Mouse (Mus musculus): ENCODE results near the gene Tmem25.
A peak's percentile ranks its signal among the peaks of the same experiment; 100 is the strongest.
"Not testable (repeated sequence)": the region's sequence is repeated elsewhere in the genome, so short reads cannot be mapped to it uniquely, and the experiment has no call there.

The Tmem25 gene

DNA sequence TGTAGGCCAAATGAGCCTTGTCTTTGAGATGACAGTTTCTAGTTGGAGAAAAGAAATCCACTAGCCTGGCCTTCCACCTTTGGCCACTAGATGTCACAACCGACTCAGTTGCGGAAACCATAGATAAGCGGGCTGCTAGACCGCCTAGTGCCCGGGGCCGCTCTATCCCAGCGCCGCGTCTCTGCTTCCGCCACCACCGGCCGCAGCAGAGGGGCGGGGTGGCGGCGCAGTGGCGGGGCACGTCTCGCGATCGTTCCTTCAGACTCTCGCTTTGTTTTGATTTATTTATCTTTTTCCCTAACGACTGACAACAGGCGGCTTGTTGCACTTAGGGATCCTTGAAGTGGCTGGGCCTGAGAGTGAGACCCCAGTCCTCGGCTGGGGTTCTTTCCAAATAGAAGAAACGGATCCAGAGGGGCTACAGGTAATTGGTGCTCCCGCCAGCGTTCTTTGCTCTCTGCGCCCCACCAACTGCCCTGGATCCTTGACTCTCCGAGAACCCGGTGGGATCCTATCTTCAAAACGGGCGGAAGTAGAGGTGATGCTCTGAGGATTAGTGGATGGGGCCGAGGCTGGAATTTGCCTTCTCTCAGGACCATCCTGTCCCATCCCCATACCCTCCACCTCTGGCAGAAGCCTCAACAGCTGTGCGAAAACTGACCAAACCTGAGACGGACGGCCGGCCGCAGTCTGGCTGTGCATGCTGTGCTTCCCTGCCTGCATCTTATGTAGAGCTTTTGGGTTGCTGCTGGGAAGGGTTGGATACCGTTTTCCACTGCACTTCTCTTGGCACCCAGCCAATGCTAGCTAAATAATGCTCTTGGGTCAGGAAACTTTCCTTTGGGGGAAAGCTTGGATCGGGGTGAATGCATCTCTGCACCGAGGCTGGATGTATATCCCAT, 26.1 kb downstream of the Tmem25 start:
- peak; percentile 93 for DNase-seq (ENCODE audit: low read depth, low spot score)

DNA sequence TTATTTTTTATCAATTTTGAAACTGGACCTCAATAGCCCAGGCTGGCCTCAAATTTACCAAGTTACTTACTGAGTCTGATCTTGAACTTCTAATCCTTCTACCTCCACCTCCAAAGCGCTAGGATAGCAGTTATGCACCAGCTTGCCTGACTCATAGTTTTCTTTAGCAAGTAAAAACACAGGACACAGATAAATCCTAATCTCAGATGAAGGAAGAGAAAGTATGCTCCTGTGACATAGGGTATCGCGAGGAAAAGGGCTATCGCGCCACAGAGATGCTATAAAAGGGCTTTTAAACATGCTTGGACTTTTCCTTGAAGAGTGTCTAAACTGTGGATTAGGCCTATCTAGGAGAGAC, 26.7 kb downstream of the Tmem25 start:
- no peak for DNase-seq (ENCODE audit: low read depth, low spot score)

DNA sequence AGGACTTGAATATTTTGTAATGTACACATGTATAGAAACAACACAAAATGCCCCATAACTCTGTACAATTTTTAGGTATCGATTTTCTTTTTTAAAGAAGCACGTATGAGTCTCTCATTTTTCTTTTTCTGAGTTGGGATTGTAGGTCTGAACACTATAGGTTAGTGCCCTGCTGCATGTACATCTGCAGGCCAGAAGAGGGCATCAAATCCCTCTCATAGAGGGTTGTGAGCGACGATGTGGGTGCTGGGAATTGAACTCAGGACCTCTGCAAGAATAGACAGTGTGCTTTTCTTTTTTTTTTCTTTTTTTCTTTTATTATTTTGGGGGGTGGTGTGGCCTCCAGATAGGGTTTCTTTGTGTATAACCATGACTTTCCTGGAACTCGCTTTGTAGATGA, 27.7 kb downstream of the Tmem25 start:
- DNase-seq (ENCODE audit: low read depth, low spot score), result no peak

DNA sequence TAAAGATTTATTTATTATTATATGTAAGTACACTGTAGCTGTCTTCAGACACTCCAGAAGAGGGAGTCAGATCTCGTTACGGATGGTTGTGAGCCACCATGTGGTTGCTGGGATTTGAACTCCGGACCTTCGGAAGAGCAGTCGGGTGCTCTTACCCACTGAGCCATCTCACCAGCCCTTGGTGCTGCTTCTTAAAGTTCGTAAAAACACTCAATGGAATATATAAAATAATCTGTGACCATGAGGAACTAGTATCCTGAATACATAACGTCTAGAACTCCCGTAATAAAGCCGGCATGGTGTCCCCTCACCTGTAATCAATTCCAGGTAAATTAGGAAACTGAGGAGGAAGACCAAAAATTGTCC, 31.1 kb downstream of the Tmem25 start:
- DNase-seq (ENCODE audit: low read depth, low spot score), result not testable (repeated sequence)

DNA sequence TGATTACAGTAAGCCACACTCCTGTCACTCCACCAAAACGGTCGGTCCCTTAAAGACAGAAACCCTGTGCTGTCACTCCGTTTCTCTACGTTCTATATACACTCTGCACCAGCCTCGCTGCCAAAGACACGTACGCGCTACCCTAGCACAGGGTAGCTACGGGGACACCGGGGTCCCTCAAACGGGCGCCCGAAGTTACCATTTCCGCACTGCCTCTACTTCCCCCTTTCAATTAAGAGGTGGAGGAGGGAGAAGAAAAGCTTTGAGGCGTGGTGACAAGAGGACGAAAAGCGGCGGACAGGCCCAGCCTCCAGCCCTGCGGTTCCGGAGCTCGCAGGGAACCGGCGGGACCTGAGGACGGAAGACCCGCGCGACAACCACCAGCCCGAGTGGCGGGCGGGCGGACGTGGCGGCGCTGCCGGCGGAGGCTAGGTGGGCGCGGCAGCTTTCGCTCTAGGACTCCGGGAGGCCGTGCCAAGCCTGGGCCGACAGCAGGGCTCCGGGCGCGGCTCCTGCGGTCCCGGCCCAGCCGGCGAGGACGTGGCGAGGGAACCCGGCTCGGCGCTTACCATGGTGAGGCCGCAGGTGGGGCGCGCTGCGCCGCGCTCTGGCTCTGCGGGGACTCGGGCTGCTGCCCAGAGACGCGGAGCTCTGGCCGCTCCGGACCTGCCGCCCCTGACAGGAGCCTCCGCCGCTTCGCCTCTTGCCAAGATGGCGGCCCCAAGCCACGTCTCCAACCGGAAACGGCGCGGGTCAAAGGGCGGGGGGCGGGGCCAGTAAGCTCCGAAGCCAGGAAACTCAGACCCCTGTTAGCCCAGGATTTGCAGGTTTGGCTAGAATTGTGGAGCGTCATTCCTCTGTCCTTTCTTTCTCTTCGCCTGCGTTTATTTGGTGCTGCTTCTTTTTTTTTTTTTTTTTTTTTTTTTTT, 31.7 kb downstream of the Tmem25 start, which contains the start of the genes Arcn1 and Ift46:
Gene Arcn1 (minus strand): TSS at position 745 of the 928 bp plus-strand sequence.
Gene Ift46 (plus strand): TSS at position 808 of the 928 bp plus-strand sequence.
- DNase-seq (ENCODE audit: low read depth, low spot score), result peak; percentile 86

DNA sequence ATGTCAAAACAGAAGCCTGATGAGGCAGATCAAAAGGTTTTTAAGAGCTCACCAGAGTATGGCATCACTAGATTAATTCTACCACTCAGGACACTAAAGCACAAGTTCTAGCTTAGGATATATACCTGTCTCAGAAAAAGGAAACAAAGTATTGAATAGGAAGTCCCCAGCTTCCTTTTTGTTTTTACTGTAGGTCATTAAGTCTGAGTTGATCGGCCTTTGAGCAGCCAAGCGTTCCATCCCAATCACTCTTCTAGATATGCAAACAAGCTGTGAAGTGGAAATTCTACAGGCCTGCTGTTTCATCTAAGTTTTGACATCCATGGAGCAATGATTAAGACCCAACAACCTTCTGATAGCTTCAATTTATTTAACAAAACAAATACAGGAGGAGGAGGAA, 38.2 kb downstream of the Tmem25 start:
- no peak for DNase-seq (ENCODE audit: low read depth, low spot score)

DNA sequence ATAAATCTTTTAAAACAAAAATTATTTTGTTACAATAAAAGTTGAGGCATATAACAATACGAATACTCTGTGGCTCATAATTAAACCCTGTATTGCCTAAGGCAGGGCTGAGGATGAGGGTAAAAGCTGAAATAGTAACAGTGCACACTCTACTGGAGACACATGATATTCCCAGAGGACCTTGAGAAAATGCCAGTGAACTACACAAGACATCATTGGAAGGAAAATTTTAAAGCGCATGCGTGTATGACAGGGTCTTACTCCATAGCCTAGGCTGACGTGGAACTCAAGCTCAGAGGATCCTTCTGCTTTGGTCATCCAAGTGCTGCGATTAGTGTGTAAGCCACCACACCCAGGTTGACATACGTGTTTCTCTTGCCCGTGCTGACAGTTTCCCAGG, 50.6 kb downstream of the Tmem25 start:
- DNase-seq (ENCODE audit: low read depth, low spot score), result no peak

DNA sequence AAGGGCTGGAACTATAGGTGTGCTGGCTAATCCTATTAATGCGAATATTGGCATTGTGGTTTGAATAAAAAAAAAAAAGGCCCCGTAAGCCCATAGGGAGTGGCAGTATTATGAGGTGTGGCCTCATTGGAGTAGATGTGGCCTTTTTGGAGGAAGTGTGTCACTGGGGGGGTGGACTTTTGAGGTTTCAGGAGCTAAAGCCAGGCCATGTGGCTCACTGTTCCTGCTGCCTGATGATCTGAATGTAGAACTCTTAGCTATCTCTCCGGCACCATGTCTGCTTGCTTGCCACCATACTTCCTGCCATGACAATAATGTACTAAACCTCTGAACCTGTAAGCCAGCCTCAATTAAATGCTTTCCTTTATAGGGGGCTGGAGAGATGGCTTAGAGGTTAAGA, 51.8 kb downstream of the Tmem25 start:
- DNase-seq (ENCODE audit: low read depth, low spot score), result no peak

DNA sequence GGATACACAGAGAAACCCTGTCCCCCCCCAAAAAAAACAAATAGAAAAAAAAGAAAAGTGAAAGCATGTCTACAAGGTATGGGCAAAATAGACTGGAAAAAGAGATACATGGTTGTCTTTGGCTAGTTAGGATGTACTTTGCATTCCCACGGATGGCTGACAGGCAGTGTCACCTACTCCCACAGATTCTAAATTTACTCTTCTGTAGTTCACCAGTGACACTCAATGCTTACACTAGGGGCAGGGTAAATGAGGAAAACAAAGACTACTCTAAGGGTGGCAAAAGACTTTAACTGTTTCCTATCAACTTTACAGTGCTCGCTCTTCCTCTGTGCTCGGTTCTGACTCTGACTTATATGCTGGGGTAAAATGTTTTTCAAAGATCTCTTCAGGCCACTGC, 52.4 kb downstream of the Tmem25 start:
- no peak for DNase-seq (ENCODE audit: low read depth, low spot score)

DNA sequence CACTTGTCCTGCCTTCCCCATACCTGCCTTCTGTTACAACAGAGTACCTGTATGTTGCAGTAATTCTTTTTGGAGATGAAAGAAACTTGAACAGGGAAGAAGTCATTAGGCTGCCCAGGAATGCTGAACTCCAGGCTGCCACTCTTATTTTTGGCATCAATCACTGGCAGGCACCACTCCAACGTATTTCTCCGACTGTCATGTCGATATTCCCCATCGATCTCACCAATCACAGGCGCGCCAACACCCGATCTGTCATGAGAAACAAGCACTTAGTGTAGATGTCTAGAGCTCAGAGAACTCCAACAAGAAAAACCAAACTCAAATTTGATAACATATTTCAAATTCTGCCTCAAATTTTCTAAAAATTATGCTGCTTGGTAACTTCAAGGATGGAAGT, 53.7 kb downstream of the Tmem25 start:
- DNase-seq (ENCODE audit: low read depth, low spot score), result no peak
